Mouse (Mus musculus) fat pad, adult 2 months (tissue): Measurements from ENCODE around the gene Vmn2r14.
"Not testable (repeated sequence)": the region's sequence is repeated elsewhere in the genome, so short reads cannot be mapped to it uniquely, and the experiment has no call there.

Experiments used
- DNase-seq: peaks from one replicate; pipeline ENCODE4 v3.0.0-alpha.2; 2011; ENCODE audit warnings: low read depth, low spot score; ENCODE audit errors: extremely low read depth

Vmn2r14 gene

DNA sequence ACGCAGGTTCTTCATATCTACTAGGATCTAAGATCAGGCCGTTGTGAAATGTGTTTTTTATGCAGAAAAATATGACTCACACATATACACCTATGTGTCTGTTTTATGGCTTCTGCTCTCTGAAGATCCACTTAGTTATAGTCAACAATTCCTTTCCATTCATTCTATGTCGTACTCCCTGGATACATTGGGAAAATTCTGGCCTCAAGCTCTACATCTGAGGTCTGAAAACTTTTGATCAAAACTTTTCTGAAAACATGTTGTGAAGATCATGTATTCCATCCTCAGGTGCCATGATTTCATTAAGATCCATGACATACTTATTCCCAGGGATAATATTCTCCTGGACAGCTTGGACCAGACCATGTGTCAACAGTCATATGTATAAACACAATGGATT, at the start of gene Vmn2r14:
TSS of gene Vmn2r14 (minus strand) at position 101 of the 400 bp plus-strand sequence.
- no peak for DNase-seq

DNA sequence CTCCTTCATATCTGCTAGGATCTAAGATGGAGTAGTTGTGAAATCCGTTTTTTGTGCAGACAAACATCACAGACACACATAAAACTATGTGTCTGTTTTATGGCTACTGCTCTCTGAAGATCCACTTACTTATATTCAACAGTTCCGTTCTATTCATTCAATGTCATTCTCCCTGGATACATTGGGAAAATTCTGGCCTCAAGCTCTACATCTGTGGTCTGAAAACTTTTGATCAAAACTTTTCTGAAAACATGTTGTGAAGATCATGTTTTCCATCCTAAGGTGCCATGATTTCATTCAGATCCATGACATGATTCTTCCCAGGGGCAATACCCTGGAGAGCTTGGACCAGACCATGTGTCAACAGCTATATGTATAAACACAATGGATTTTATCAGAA, 32.4 kb downstream of the Vmn2r14 start, which contains the start of gene Vmn2r13:
TSS of gene Vmn2r13 (minus strand) at position 101 of the 400 bp plus-strand sequence.
- DNase-seq = not testable (repeated sequence)

- DNase-seq = not testable (repeated sequence)
Measured at GRCm38 (mm10) chr5:109166851-109167250, 57.7 kb downstream of the Vmn2r14 start.
